Mouse (Mus musculus): ENCODE data around the gene Arid5b.
"Not testable (repeated sequence)": the region's sequence is repeated elsewhere in the genome, so short reads cannot be mapped to it uniquely, and the experiment has no call there.

Arid5b gene

DNA sequence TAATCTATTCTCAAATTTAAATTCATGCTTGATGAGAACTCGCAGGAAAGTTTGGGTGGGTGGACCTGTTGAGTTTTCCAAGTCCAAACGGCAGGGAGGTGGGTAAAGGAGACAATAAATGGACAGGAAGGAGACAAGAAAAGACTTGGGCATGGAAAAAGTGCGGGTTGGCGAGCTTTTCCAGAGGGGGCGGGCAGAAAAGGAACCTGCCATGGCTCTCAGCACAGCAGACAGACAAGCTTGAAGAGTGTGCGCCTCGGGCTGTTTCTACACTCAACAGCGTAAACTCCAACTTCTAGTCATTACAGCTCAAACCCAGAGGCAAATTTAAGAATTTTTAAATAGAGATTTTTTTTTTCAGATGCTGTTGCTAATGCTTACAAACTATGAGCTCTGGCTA, 168.4 kb downstream of the Arid5b start:
- DNase-seq (ENCODE audit: low read depth) = no peak

DNA sequence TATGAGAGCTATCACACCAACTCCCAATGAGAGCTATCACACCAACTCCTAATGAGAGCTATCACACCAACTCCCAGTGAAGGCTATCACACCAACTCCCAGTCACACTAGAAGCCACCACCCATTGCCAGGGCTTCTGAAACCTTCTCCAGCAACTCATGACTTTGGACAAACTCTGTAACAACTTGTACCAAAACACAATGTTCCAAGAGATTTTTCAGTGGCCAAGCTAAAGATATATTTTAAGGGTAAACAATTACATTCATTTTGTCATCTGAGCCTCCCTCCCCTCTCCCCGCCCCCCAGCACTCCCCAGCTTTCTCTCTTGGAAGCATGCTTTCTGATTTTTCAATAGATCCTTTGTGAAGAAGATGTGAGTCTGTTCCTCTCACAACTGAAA, 168.9 kb downstream of the Arid5b start:
- no peak for DNase-seq (ENCODE audit: low read depth)

DNA sequence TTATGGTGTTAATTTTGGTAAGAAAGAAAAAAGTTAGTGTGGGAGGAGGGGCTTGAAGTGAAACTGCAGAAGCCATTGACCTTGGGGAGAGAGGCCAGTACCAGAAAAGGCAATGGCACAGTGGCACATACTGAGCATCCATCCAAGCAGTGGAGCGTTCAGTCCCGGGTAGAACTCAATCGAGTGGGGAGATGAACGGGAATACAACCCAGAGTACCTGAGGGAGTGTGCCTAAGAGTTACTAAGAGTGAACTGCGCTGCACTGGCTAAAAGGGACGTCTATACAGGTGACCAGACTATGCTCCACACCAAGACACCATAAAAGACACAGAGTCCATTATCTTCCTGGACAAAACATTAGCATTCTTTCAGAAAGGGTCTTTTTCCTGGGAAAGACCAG, 170.8 kb downstream of the Arid5b start:
- no peak for DNase-seq (ENCODE audit: low read depth)

- DNase-seq (ENCODE audit: low read depth) = no peak
Measured at GRCm38 (mm10) chr10:68106351-68106950, 172.1 kb downstream of the Arid5b start.

GRCm38 (mm10) chr10:68104881-68105781, 173.4 kb downstream of the Arid5b start:
- DNase-seq (ENCODE audit: low read depth) = peak; percentile 80

DNA sequence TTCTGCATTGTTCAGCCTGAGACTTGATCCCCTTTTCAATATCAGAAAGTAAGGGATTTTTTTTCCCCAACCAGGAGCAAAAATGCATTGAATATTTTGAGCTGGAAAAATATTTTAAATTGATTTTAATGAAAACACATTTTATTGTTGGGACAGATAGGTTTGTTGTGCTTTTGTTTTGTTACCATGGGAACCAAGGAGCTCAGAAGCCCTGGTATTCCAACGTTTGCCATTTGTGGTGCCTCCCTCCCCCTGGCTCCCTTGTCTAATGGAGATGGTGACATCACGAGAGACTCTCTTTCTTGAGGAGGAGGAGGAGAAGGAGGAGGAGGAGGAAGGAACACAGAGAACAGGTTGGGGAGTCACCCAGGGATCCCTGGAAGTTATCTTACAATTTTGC, 174.1 kb downstream of the Arid5b start:
- peak; percentile 61 for DNase-seq (ENCODE audit: low read depth)

DNA sequence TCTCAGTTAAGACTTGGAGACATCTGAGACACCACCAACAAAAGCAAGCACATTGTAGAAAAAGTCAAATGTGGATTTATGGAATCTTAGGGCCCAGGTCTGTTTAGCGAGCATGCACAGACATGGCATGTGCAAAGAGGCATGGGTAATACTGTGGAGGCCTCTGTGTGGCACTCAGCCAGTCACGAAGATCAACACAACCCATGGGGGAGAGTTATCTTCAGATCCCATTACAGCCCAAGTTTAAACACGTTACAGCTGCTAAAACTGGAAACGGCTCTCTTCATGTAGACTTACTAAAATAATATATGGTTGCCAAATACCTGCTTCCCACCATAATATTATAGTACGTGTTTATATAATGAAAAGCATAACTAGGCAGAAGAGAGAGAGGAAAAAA, 174.6 kb downstream of the Arid5b start:
- no peak for DNase-seq (ENCODE audit: low read depth)

DNA sequence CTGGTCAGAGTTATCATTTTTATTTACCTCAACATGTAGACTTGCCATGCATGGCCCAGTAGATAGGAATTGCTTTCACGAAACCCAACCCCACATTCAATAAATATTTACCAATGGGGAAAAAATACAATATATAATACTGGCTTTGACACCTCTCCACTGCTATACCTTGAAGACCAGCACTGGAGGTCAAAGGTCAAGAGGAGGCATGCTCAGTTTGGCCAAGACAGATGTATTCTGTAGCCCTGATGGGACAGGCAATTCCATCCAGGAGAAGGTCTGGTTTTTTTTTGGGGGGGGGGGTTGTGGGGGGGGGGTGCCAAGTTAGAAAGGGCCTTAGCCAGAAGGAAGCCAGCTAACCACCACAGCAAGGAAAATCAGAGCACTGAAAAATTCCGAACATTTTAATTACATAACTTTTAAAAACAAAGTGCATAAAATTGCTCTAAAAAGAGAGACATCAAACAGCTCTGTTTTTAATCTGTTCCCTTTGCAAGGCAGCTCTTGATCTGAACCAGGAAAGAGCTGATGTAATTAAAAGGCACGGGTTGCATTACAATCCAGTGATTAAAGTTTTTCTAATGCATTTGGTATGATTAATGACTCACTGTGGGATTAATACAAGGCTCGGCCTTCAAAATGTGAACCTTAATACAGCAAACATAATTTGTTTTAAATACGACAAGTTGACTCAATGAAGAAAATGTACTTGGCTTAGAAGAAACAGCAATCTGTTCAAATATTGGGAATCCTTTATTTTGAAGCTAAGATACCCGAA, 175.3 kb downstream of the Arid5b start:
- DNase-seq (ENCODE audit: low read depth) = no peak

- DNase-seq (ENCODE audit: low read depth) = no peak
Measured at GRCm38 (mm10) chr10:68102566-68102965, 176.0 kb downstream of the Arid5b start.

- no peak for DNase-seq (ENCODE audit: low read depth)
Measured at GRCm38 (mm10) chr10:68101251-68101650, 177.3 kb downstream of the Arid5b start.

- no peak for DNase-seq (ENCODE audit: low read depth)
Measured at GRCm38 (mm10) chr10:68100506-68100905, 178.0 kb downstream of the Arid5b start.

GRCm38 (mm10) chr10:68099801-68100200, 178.7 kb downstream of the Arid5b start:
- DNase-seq (ENCODE audit: low read depth) = not testable (repeated sequence)

- no peak for DNase-seq (ENCODE audit: low read depth)
Measured at GRCm38 (mm10) chr10:68097821-68098675, 180.5 kb downstream of the Arid5b start.

DNA sequence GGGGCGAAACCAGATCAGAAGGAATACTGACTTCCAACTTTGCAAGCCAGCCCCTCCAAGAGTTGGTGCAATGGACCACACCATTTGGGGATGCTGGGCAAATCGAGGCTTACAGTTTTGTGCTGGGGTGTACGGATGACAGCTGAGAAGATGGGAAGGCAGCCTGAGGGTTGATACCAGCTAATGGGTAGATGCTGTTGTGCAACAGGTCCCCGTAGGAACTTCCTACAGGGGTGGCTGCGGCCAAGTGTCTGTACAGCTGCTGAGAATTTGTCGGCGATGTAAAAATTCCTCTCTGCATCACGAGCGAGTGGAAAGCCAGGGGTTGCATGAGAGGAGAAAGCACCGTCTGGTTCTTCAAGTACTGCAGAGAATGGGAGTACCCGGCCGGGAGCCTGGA, 182.1 kb downstream of the Arid5b start:
- DNase-seq (ENCODE audit: low read depth) = no peak

GRCm38 (mm10) chr10:68095136-68095535, 183.4 kb downstream of the Arid5b start:
- DNase-seq (ENCODE audit: low read depth) = no peak

- DNase-seq (ENCODE audit: low read depth) = no peak
Measured at GRCm38 (mm10) chr10:68093496-68093895, 185.0 kb downstream of the Arid5b start.

DNA sequence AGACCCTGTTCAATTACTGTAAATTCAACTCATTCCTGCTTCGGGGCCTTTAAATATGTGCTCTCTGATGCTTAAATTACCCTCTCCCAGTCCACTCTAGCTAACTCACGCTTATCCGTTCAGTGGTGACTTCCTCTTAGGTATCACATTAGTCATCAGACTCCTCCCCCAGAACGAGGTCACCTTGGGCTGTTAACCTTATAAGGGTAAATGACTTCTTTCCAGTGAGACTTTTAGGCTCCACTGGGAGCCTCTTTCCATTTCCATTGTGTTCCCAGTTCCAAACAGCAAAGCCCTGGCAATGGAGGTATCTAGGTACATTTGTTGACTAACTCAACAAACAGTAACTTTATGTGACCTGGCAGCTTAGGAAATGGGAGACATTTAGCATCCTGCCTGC, 186.7 kb downstream of the Arid5b start:
- peak; percentile 29 for DNase-seq (ENCODE audit: low read depth)

- no peak for DNase-seq (ENCODE audit: low read depth)
Measured at GRCm38 (mm10) chr10:68091011-68091410, 187.5 kb downstream of the Arid5b start.

DNA sequence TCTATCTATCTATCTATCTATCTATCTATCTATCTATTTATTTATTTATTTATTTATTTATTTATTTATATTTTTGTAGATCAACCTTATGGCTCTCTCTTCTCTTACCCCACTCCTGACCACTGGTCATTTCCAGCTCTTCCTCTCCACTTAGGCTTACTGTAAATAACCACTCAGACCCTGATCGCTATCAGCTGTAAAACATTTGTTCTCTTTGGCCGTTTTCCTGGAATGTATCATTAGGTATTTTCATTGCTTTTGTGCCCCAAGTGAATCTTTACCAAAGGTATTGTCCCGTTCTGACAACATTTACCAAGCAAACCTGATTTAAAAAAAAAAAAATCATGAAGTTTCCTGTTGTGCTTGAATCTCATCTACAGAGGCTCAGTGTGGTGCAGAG, 188.0 kb downstream of the Arid5b start:
- no peak for DNase-seq (ENCODE audit: low read depth)

DNA sequence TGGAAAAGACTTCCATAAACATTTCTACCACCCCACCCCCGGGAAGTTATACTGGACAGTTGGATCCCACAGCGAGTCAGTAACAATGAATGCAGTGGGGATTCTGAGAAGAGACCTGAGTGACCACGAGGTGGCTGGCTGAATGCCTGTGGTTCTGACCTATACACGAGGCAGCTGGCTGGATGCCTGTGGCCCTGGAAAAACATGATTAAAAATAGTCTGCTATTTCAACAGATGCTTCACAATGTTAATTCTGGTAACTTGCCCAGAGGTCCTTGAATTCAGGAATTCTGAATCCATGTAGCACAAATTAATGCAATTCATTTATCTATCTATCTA, 188.4 kb downstream of the Arid5b start:
- DNase-seq (ENCODE audit: low read depth) = no peak

- DNase-seq (ENCODE audit: low read depth) = peak; percentile 75
Measured at GRCm38 (mm10) chr10:68089435-68090196, 188.9 kb downstream of the Arid5b start.

All from induced T-regulatory cell, adult 2 months (primary cell).